Mouse (Mus musculus): ENCODE data around the gene Irf2bp2.

DNA sequence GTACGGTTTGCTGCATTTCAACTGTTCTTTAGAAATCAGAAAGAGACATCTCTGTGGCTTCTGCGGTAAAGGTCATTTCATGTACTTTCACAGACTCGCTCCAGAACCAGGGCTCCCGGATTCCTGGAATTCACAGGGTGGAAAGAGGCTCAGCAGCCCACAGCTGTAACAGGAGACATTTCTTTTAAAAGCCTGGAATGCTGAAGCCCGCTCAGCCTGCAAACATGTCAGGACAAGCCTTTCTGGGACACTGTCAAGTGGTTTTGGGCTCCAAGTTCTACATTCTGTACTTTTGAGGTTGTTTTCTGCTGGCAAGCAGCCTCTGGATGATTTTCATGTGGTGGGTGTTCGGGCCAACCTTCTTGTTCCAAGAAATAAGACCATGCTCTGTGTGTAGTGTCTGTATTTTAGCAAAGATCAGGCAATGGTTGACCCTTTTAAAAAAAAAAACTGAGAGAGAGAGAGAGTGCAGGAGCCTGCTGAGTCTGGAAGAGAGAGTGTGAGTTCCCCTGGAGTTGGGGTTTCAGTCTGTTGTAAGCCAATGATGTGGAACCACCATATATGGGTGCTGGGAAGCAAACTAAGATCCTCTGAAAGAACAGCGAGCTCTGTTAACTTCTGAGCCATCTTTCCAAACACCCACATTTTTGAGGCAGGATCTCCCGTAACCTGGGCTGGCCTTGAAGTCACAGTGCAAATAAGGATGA, 9.6 kb upstream of the Irf2bp2 start:
- TF ChIP-seq CTCF (IDR thresholded peaks at IDR 0.05; ENCODE audit: low read depth) (no peak), EP300 (IDR thresholded peaks at IDR 0.05; ENCODE audit: low read depth) (no peak)

Data from heart, postnatal 0 days (tissue).